Mouse (Mus musculus) adrenal gland (tissue): ENCODE results near the gene Arnt2.

Experiments used
- intact Hi-C: fragments of 180-260 bp; cut with DNase I; formaldehyde crosslinking; loops from one replicate; pipeline ENCODE4 v1.15.1; 2025

The Arnt2 gene

DNA sequence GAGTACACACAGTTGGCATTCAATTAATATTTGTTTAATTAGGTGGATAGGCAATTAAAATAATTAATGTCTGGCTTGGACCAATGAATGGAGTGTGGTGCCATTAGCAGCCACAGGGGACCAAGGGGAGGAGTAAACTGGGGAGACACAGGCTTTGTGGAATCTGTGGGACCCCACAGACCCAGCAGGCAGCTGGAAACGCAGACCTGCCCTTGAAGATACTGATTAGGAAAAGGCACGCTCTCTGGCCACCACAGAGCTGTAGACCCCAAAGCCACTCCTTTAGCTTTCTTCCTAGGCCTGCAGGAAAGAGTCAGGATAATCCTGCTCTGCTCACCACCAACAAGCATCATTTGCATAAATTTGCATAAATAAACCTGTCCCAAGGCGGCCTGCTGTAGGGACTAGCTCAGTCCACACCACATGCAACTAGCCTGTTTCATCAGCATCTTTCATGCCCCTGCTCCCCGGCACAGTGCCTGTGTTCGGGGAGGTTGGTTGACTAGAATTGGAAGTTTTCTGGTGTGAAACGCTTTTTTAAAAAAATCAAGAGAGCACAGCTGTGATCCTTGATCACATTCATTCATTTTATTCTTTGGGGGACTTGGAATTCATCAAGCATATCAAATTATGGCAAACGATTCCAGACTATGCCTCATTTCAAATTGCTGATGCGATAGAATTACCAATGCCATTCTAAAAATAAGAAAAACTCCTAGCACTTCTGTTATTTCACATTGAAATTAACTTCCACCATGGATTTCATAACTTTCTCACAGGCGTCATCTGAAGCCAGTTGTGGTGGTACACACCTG, 8.1 kb downstream of the Arnt2 start:
- intact Hi-C loops: no loop called here

DNA sequence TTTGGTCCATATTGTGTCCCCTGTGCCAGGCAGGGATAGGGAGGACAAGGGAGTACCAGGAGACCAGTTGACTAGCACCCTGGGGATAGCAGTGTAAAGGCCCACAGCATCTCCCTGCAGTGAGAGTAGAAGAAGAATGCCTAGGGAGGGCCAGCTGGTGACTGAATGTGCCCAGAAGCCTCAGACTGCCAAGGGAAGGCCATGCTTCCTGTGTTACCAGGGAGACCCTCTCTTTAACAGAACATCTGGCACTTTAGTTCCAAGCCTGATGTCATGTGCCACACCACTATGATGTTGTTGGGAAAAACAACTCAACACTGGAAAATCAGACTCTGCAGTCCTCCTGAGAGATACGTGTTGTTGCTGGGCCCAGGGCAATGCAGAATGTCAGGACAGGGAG, 12.7 kb downstream of the Arnt2 start:
- intact Hi-C loops: no loop called here

DNA sequence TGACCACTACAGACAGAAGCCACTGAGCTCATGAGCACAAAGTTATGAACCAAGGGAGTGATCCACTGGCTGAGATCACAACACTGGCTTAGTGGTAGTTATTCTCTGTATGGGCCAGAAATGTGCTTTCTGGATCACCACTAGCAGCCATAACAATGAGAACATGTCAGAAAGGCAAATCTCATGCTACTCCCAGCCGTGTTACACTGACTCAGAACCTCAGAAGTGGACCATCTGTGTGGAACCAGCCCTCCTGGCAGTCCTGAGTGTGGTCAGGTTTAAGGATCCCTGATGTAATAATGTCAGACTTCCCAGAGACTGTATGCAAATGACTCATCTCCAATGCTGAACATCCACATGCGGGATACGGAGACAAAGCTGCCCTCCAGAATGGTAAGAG, 13.4 kb downstream of the Arnt2 start:
- intact Hi-C loops: no loop called here

DNA sequence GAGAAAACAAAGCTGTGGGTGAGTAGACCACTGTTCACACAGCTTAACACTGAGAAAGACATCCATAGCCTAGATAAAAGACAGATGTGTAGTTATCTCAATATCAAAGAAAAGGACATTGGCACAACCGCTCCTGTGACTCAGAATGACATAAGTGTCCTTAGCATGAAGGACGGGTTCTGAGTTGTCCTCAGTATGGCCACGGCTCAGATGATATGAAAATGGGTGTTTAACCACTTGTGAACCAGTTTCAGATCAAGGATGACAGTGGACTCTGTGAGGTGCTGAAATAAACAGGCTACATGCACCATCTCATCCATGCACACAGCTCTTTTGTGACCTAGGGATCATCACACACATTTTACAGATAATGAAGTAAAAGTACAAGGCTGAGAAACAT, 22.1 kb downstream of the Arnt2 start:
- intact Hi-C loops: no loop called here

GRCm38 (mm10) chr7:84386472-84386871, 23.5 kb downstream of the Arnt2 start:
- intact Hi-C loops: no loop called here

- intact Hi-C loops: no loop called here
Observed at GRCm38 (mm10) chr7:84384778-84385177, 25.2 kb downstream of the Arnt2 start.

DNA sequence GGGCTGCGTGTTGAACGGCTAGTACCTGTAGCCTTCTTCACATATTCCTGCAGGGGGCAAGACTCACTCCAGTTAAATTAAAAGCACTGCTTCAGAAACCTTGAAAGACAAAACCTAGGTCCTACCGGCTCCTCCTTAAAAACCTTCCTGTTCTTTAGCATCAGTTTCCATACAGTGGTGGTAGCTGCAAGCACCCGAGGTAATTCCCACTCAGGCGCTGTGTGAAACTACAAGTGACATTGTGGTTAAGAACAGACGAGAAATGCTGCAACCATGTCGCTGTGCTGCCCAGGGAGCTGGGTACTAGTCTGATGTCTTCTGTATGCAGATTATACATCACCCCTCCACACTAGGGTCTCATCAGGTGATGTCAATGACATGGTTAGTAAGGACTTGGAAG, 25.9 kb downstream of the Arnt2 start:
- intact Hi-C loops: no loop called here

DNA sequence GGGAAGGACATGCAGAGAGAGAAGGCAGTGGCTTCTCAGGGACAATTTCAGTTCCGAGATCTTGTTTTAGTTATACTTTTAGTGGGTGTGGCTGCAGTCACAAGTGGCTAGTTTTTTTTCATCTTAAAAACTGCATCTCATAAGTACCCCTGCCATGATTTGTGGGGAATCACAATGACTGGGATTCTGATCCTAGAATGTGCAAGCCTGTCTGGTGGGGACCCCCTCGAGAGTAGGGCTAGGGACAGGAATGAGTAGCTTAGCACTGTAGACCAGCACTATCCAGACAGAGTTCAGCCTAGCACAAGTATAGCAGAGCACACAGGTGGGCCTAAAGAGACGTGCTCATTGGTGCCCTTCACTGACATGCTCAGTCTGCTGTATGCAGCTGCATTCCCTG, 27.6 kb downstream of the Arnt2 start:
- intact Hi-C loops: no loop called here

- intact Hi-C loops: no loop called here
Observed at GRCm38 (mm10) chr7:84380810-84381209, 29.2 kb downstream of the Arnt2 start.

DNA sequence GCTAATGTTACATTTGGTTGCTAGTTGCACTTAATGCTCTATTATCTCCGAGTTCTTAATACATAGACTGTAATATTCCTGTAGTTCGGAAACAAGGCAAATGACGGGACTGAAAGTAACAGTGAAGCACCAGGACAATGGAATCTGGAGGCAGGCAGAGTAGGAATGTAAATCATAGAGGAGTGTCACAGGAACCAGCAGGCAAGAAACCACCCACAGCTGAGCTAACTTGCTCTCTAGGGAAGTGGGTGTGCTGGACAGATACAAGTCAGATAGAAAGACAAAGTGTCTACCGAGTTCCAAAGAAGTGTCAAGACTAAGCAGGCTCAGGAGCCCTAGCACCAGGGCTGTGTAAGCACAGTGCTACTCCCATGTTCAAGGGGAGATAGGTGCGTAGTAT, 32.6 kb downstream of the Arnt2 start:
- intact Hi-C loops: no loop called here

DNA sequence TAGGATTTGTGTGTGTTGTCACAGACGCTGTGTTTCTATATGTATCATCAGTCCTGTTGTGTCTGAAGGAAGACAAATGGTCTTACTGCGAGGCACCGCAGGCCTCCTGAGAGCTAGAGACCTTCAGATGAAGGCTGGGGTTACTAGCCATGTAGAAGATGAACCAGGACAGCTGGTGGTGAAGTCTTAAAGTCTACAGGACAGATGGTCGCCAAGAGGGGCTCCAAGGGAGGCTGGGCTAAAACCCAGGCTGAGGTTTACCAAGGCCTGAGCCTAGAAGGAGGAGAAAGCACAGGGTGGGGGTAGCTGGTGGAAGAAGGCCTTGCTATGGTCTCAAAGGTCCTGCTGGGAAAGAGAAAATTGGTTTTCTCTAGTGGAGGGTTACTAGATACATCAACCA, 36.3 kb downstream of the Arnt2 start:
- intact Hi-C loops: no loop called here

- intact Hi-C loops: no loop called here
Observed at GRCm38 (mm10) chr7:84372871-84373270, 37.1 kb downstream of the Arnt2 start.

GRCm38 (mm10) chr7:84372280-84372679, 37.7 kb downstream of the Arnt2 start:
- intact Hi-C loops: no loop called here

GRCm38 (mm10) chr7:84370911-84371592, 38.9 kb downstream of the Arnt2 start:
- intact Hi-C loops: no loop called here

GRCm38 (mm10) chr7:84366251-84366650, 43.7 kb downstream of the Arnt2 start:
- intact Hi-C loops: no loop called here

- intact Hi-C loops: no loop called here
Observed at GRCm38 (mm10) chr7:84362711-84363110, 47.3 kb downstream of the Arnt2 start.

DNA sequence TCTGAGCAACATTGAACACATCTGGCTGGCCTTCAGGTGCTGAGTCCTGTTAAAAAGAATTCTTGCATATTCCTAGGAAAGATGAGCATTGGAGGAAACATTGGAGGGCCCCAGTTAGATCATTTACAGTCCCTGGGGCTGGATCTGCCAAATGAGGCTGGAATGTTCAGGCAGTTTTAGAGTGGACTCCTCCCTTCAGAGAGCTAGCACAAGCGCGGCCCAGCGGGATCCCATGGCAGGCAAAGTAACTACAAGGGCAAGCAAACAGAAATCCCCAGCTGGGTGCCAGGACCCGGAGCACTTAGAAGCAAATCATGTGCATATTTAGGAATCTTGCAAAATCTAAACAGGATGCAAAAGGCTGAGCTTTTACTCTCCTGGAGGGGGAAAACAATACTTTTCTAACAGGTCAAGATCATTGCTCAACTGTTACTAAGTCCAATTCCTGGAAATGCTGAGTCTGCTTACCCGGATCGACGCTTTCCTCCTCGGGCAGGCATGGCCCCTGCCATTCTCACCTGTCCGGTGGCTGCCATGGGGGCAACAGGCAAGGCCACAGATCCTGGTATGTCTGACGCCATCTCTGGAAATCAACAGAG, 48.8 kb downstream of the Arnt2 start:
- intact Hi-C loops: no loop called here

GRCm38 (mm10) chr7:84358426-84358825, 51.5 kb downstream of the Arnt2 start:
- intact Hi-C loops: loop anchor here (2.0 to 5.0 kb wide), 3 partner anchors 79 to 446 kb away; no protein-coding TSS in a partner anchor

DNA sequence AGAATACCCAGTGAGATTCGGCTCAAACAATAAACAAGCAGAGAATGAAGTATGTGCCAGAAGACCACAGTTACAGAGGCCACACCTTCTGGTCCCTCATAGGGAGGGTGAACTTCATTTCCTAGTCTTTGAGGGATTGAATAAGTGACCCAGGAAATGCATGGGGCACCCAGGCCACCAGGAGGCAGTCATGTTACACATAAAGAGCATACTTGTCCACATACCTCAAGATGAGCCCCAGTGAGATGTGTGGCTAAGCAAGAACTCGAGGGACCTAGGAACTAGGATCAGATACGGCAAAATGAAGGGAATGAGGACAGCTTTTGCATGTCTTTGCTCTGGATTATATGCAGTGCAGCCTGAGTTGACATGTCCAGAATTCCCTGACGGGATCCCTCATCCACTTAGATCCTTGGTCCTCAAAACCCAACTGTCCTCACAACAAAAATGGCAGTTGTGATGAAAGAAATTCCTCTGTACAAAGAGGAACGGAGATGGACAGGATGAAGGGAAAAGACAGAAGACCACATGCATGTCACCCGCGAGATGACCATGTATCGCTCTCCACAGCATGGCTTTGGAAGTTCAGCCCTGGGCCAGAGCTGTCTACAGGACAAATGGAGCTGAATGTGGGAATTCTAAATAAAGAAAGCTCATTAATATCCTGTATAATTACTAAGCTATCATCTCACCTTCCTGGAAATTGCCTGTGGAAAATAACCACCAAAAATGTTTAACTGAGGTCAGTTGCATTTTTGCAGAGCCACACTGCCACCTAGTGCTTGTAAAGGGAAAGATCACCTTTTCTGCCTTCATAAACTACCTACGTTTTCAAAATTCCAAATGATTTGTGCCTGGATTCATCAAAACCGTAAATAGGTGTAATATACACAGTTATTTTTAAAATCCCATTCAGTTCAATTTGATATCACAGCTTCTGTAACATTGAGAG, 54.1 kb downstream of the Arnt2 start:
- intact Hi-C loops: loop anchor here (2.0 to 5.0 kb wide), 3 partner anchors 81 to 444 kb away; no protein-coding TSS in a partner anchor

- intact Hi-C loops: loop anchor here (5.0 kb wide), 2 partner anchors 82 to 443 kb away; no protein-coding TSS in a partner anchor
Observed at GRCm38 (mm10) chr7:84354890-84355289, 55.1 kb downstream of the Arnt2 start.

- intact Hi-C loops: no loop called here
Observed at GRCm38 (mm10) chr7:84350529-84350928, 59.4 kb downstream of the Arnt2 start.
